Mouse (Mus musculus) neural tube, embryonic 11.5 days (tissue): ENCODE results near the gene Eogt. TPM values are rescaled to one million over a fixed set of nuclear protein-coding genes. Genes with fewer than 3 reads are reported as not detected.

Source experiments
- ATAC-seq: fragments of 200-750 bp; cut with Nextera tagmentation; 2 replicates; pipeline ENCODE4 v1.8.0; 2017; ENCODE audit warnings: moderate number of reproducible peaks, mild to moderate bottlenecking, moderate TSS enrichment, moderate library complexity; ENCODE audit not compliant: insufficient read depth, low FRiP score, low TSS enrichment
- DNase-seq: peaks from one replicate; pipeline ENCODE4 v3.0.0-alpha.2; 2015; ENCODE audit warnings: low spot score
- H3K27ac ChIP-seq: fragments of 300-500 bp; sonication (generic); 2 replicates; pipeline ENCODE4 v1.5.1; 2014; ENCODE audit warnings: low read depth, mild to moderate bottlenecking, low read length
- H3K27me3 ChIP-seq: fragments of 300-500 bp; sonication (generic); 2 replicates; pipeline ENCODE4 v1.6.1; 2014; ENCODE audit warnings: mild to moderate bottlenecking, low read length, mixed read lengths; ENCODE audit not compliant: control insufficient read depth, insufficient read depth
- H3K36me3 ChIP-seq: fragments of 300-500 bp; sonication (generic); 2 replicates; pipeline ENCODE4 v1.6.1; 2014; ENCODE audit warnings: mild to moderate bottlenecking, low read length, moderate library complexity, mixed read lengths; ENCODE audit not compliant: control insufficient read depth, insufficient read depth
- H3K4me1 ChIP-seq: fragments of 300-500 bp; sonication (generic); 2 replicates; pipeline ENCODE4 v1.6.1; 2014; ENCODE audit warnings: low read length, mixed read lengths; ENCODE audit not compliant: control insufficient read depth, insufficient read depth
- H3K4me2 ChIP-seq: fragments of 300-500 bp; sonication (generic); 2 replicates; pipeline ENCODE4 v1.6.1; 2014; ENCODE audit warnings: low read depth, mild to moderate bottlenecking, moderate library complexity
- H3K4me3 ChIP-seq: fragments of 300-500 bp; sonication (generic); 2 replicates; pipeline ENCODE4 v1.5.1; 2014; ENCODE audit warnings: low read depth, low read length
- H3K9ac ChIP-seq: fragments of 300-500 bp; sonication (generic); 2 replicates; pipeline ENCODE4 v1.6.1; 2014; ENCODE audit warnings: mild to moderate bottlenecking, low read length
- H3K9me3 ChIP-seq: fragments of 300-500 bp; sonication (generic); 2 replicates; pipeline ENCODE4 v1.6.1; 2016; ENCODE audit warnings: low read length; ENCODE audit not compliant: control insufficient read depth
- WGBS: fragments of 180-500 bp; shearing (Covaris S2); extraction: QIAGEN DNeasy Blood & Tissue Kit; methylation state at CpG from one replicate; pipeline ENCODE4 v1.1.7; 2014; 5-methylcytosine and 5-hydroxymethylcytosine counted together
- polyA plus RNA-seq: library from polyadenylated mRNA; unstranded; fragments of >200 nt; fragmentation: Nextera tagmentation; extraction: Ambion mirVana; gene quantifications from 2 replicates; pipeline ENCODE4 v1.2.1, GENCODE M21; 2014

The Eogt gene
- 10.5 and 10.7 TPM in 2 replicates for polyA plus RNA-seq

DNA sequence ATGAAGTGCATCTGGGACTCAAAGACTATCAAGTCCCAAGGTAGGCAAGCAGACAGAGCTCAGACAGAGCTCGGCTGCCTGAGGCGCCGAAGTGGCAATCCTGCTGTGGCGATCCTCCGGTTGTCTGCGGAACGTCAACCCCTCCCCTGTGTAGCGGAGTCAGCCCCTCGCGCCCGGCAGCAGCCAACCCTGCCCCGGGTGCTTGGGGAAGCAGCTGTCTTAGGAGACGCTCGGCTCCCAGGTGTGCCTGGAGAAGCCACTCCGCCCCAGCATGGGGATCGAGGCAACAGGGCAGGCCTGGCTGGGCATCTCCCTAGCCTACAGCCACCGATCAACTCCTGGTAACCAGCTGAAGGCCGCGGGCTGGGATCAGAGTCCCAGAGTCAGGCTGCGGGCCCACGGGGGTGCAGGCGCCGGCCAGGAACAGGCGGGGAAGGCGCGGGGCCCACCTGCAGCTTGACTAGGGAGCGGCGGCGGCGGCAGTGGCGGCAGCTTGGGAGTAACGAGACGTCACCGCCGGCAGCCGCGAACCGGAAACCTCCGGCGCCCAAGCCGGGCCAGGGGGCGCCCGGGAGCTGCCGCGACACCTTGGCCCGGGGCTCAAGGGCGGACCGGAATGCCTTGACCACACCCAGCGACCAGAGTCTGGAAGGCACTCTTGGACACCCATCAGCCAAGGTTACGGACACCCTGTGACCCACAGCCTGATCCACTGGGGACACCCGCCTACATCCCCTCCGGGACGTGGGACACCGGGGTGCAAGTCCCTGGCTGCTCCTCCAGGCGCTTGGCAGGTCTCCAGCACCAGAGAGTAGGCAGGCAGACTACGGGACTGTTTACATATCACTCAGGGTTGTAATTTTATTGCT is at the start of gene Eogt:
TSS of gene Eogt (minus strand) at position 800 of the 869 bp plus-strand sequence.
- peak within 1 kb of the TSS; percentile 99 for H3K4me2 ChIP-seq
- H3K27ac ChIP-seq: peak within 1 kb of the TSS; percentile 62; the same call in 1 of the 2 replicates
- peaks cover 6% of the 10 kb centered on the region; the same call in 1 of the 2 replicates for H3K4me1 ChIP-seq
- H3K27me3 ChIP-seq: no peaks in the 10 kb centered on the region
- ATAC-seq (peak; percentile 62), DNase-seq (peak; percentile 71)
- peak within 1 kb of the TSS; percentile 66 for H3K4me3 ChIP-seq
- H3K9ac ChIP-seq: peak within 1 kb of the TSS; percentile 87
- H3K9me3 ChIP-seq: no peaks in the 10 kb centered on the region
- no peaks in the 10 kb centered on the region for H3K36me3 ChIP-seq
- under 1% methylated on average over 56 of the region's 56 CpGs for WGBS

DNA sequence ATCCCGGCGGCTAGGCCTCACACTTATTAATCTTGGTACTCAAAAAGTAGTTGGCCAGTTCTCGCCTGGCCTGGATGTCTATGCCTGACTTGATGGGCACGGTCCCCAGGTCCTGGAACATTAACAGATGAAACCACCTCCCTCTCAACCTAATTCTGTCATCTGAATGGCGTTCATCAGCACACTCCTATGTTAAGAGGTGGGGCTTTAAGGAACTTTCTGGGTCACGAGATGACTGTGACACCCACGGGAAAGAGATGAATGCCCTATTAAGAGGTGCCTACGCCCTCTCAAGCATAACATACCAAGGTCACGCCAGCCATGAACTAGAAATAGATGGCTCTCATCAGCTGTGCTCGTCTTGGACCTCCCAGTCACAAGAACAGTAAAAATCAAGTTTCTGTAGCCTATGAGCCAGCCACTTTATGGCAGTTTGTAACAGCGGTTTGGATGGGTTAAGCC is 30.4 kb upstream of the Eogt start:
- Histone ChIP-seq H3K4me3 (peak overlapping the region; percentile 90), H3K9me3 (no peaks in the 10 kb centered on the region), H3K4me2 (peak overlapping the region; percentile 67), H3K27ac (peak overlapping the region; percentile 91), H3K36me3 (peaks cover 3% of the 10 kb centered on the region; the same call in 1 of the 2 replicates), H3K4me1 (peaks cover 2% of the 10 kb centered on the region; the same call in 1 of the 2 replicates), H3K9ac (peak overlapping the region; percentile 85), H3K27me3 (no peaks in the 10 kb centered on the region)
- 9% methylated on average over 11 of the region's 11 CpGs for WGBS
- ATAC-seq (no peak; the same call in none of the 2 replicates), DNase-seq (no peak)

DNA sequence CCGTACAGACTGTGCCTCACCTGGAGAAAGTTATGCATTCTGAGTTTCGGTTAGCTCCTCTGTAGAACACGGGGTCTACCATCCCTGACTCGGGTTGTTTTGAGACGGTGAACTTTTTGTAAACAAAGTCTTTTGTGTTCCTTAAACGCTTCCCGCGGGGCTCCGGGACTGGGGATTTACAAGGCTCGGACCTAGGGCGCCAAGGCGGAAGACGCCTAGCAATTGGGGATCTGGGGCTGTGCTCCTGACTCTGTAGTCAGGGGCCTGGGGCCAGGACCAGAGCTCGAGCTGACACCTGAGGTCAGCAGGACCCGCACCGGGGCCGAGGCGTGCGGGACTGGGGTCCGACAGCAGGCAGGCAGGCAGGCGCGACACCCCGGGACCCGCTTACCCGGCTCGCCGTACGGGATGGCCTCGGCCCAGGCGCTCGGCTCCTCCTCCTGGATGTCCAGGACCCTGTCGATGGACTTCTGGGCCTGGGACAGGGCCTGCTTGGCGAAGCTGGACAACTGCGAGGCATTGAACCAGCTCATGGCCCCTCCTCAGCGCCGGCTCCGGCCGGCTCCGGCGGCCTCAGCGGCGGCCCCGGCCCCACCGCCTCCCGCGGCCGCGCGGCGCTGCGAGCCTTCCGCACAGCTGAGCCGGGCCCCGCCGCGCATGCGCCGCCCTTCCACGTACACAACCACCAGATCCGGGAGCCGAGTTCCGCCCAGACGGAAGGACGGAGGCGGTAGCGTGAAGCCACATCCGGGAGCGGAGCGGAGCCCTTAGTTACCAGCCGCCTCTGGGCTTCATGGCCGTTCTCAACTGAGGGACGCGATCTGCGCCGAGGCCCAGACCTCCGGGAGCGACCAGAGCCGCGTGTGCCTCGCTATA is 29.7 kb upstream of the Eogt start, which contains the start of gene Tmf1:
TSS of gene Tmf1 (minus strand) at position 632 of the 876 bp plus-strand sequence.
- Histone ChIP-seq H3K4me2 (peak within 1 kb of the TSS; percentile 67), H3K27ac (peak within 1 kb of the TSS; percentile 91), H3K4me1 (peaks cover 2% of the 10 kb centered on the region; the same call in 1 of the 2 replicates), H3K9me3 (no peaks in the 10 kb centered on the region), H3K9ac (peak within 1 kb of the TSS; percentile 85), H3K36me3 (peaks cover 3% of the 10 kb centered on the region; the same call in 1 of the 2 replicates), H3K4me3 (peak within 1 kb of the TSS; percentile 90), H3K27me3 (no peaks in the 10 kb centered on the region)
- under 1% methylated on average over 76 of the region's 80 CpGs for WGBS
- DNase-seq (peak; percentile 96), ATAC-seq (peak; percentile 95)

DNA sequence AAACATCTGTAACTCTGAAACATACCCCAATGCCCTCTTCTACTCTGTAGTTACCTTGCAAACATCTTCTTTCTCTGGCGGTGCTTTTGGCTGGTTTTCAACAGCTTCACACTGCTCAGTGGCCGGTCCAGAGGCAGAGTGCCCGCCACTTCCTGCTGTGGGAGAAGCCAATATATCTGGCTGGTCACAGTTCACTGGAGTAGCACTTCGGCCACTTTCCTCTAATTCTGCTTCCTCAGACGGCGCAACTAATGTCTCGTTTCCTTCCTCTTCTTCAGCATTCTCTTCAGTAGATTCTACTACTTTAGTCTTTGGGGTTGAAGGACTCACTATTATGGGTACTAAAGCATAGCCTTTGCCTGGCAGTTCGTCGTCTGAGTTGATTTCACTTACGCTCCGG is 26.7 kb upstream of the Eogt start:
- Histone ChIP-seq H3K27ac (no peak overlapping the region), H3K36me3 (peaks cover 7% of the 10 kb centered on the region), H3K4me2 (no peak overlapping the region), H3K9me3 (no peaks in the 10 kb centered on the region), H3K4me3 (no peak overlapping the region), H3K27me3 (no peaks in the 10 kb centered on the region), H3K9ac (no peak overlapping the region), H3K4me1 (peaks cover 2% of the 10 kb centered on the region; the same call in 1 of the 2 replicates)
- no peak for ATAC-seq
- no peak for DNase-seq
- 84% methylated on average over 11 of the region's 11 CpGs for WGBS

DNA sequence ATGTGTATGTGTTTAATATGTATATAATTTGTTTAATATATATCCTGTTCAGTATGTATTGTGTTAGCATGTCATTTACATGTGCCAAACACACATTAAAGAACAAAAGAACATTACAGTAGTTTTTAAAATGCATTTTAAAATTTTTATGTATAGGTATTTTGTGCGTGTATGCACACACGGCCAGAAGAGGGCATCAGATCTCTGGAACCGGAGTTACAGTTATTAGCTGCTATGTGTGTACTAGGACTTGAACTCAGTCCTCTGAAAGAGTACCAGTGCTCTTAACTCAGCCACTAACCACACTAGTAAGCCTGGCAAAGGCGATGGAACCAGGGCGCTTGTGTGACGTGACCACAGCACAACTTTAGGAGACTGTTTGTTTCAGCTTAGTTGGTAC is 1.2 kb upstream of the Eogt start:
- WGBS: 87% methylated on average over 6 of the region's 6 CpGs
- ATAC-seq: no peak

DNA sequence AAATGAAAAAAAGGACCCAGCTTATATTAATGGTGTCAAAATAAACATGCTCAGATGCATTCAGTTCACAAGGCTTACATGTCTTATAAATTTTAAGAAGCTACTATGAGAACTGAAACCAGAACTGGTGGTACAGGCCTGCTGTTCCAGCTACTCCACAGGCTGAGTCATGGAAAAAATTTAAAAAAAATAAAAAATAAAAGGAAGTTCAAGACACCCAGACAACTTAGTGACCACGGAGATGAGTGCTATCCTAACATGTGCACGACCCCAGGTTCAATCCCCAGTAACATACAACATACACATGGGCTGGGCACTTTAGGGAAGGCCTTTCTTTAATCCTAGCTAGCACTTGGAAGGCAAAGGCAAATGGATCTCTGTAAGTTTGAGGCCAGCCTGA is 739 bp upstream of the Eogt start:
- DNase-seq (no peak), ATAC-seq (no peak)
- Histone ChIP-seq H3K4me2 (no peak overlapping the region), H3K9me3 (no peaks in the 10 kb centered on the region), H3K36me3 (no peaks in the 10 kb centered on the region), H3K27me3 (no peaks in the 10 kb centered on the region), H3K9ac (no peak overlapping the region), H3K4me3 (no peak overlapping the region), H3K27ac (no peak overlapping the region), H3K4me1 (peaks cover 6% of the 10 kb centered on the region; the same call in 1 of the 2 replicates)
- 86% methylated on average over 2 of the region's 2 CpGs for WGBS

More for the DNA sequence above, 1.2 kb upstream of the Eogt start:
- Histone ChIP-seq H3K4me1 (peaks cover 6% of the 10 kb centered on the region; the same call in 1 of the 2 replicates), H3K27ac (no peak overlapping the region), H3K4me2 (no peak overlapping the region), H3K27me3 (no peaks in the 10 kb centered on the region), H3K9me3 (no peaks in the 10 kb centered on the region), H3K36me3 (no peaks in the 10 kb centered on the region), H3K4me3 (no peak overlapping the region), H3K9ac (no peak overlapping the region)
- no peak for DNase-seq

DNA sequence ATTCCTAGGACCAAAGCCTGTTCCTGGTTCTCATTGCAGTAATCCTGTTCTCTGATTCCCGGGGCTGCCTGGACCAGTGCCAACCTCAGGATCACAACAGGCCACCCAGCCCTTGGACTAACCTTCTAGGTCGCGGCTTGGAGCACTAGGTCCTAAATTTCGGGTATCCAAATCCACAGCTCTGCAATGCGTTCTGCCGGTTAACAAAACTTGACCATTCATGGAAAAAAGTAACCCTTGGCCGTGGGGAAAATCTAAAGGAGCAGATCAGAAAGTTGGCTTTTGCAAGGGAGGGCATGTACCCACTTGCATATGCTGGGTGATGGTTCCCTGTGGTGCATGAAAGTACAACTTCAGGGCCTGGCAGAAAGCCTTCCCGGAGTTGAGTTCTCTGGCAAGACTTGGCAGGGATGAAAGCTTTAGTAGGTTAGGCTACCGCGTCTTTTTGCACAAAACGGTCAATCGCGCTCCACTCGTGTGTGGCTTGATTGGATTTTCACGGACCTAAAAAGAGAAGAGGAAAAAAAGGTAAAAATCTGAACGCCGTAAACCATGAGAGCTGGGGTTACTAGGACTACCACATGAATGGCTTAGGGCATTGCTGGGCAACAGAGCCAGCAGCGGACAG is 1.1 kb downstream of the Eogt start:
- 23% methylated on average over 18 of the region's 18 CpGs for WGBS
- peak overlapping the region; percentile 66 for H3K4me3 ChIP-seq
- H3K36me3 ChIP-seq: no peaks in the 10 kb centered on the region
- no peaks in the 10 kb centered on the region for H3K27me3 ChIP-seq
- no peaks in the 10 kb centered on the region for H3K9me3 ChIP-seq
- H3K27ac ChIP-seq: no peak overlapping the region
- H3K4me1 ChIP-seq: peaks cover 6% of the 10 kb centered on the region; the same call in 1 of the 2 replicates
- ATAC-seq (no peak), DNase-seq (no peak)
- H3K4me2 ChIP-seq: peak overlapping the region; percentile 99
- peak overlapping the region; percentile 87 for H3K9ac ChIP-seq

DNA sequence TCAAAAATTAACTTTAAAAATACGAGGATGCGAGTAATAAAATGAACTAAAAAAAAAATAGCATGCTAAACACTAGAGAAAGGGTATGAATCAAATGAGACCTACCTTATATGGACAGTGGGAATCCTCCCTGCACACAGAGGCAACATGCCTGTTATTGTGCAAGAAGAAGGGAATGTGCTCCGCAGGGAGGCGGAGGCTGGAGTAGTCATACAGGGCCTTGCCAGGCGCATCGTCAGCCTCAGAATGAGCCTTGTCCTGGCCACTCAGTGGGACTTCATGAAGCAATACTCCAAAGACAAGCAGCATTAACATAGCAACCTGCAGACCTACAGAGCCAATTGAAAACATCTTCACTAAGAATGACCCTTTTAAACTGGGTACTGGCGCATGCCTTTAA is 3.8 kb downstream of the Eogt start:
- no peaks in the 10 kb centered on the region for H3K9me3 ChIP-seq
- no peak for ATAC-seq
- H3K4me1 ChIP-seq: peaks cover 6% of the 10 kb centered on the region; the same call in 1 of the 2 replicates
- no peaks in the 10 kb centered on the region for H3K27me3 ChIP-seq
- H3K4me2 ChIP-seq: no peak overlapping the region
- H3K27ac ChIP-seq: no peak overlapping the region
- no peak overlapping the region for H3K4me3 ChIP-seq
- WGBS: 81% methylated on average over 7 of the region's 7 CpGs
- DNase-seq: no peak
- H3K9ac ChIP-seq: no peak overlapping the region
- H3K36me3 ChIP-seq: no peaks in the 10 kb centered on the region
